Mouse (Mus musculus): ENCODE results near the gene Atp5k. TPM values are rescaled to one million over a fixed set of nuclear protein-coding genes. Genes with fewer than 3 reads are reported as not detected.

Atp5k gene
- polyA plus RNA-seq, 1 experiment from 2014 or later = 430 TPM

DNA sequence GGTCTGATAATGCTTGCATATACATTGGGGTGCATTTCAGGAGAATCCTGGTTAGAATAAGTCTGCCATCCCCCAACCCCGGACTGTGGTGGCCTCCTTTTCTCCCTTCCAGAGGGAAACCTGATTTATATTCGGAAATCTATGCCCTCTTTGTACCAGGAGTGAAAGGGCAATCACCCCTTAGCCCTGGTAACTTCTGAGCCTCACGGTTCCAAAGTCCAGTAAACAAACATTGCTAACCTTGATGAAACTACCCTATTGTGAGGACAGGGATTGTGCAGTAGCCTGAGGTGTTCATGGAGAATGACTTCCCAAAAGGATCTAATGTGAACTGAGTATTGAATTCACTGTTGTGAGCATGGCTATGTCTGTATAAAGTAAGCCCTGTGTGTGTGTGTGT lies 19.8 kb upstream of the Atp5k start:
- Histone ChIP-seq H3K4me1 (no peaks in the 10 kb centered on the region), H3K4me2 (no peak overlapping the region), H3K4me3 (replicated peaks) (no peak overlapping the region), H3K27ac (no peak overlapping the region), H3K9ac (no peak overlapping the region), H3K9me3 (no peaks in the 10 kb centered on the region), H3K27me3 (peaks cover 33% of the 10 kb centered on the region), H3K36me3 (replicated peaks) (no peaks in the 10 kb centered on the region)
- ATAC-seq (ENCODE audit: low FRiP score) = no peak
- 41% methylated on average over 3 of the region's 3 CpGs for WGBS

- no peaks in the 10 kb centered on the region for H3K36me3 ChIP-seq (replicated peaks)
- no peak overlapping the region for H3K27ac ChIP-seq
- peaks cover 7% of the 10 kb centered on the region for H3K4me1 ChIP-seq
- no peaks in the 10 kb centered on the region for H3K9me3 ChIP-seq
- ATAC-seq (ENCODE audit: low FRiP score) = no peak
- 96% methylated on average over 1 of the region's 1 CpGs for WGBS
- no peak overlapping the region for H3K9ac ChIP-seq
- H3K4me2 ChIP-seq = no peak overlapping the region
- no peak overlapping the region for H3K4me3 ChIP-seq (replicated peaks)
- peaks cover 37% of the 10 kb centered on the region for H3K27me3 ChIP-seq
Measured at GRCm38 (mm10) chr5:108452422-108452821, 18.2 kb upstream of the Atp5k start.

- Histone ChIP-seq H3K4me1 (peaks cover 7% of the 10 kb centered on the region), H3K27ac (no peak overlapping the region), H3K4me2 (no peak overlapping the region), H3K4me3 (replicated peaks) (no peak overlapping the region), H3K9me3 (no peaks in the 10 kb centered on the region), H3K9ac (no peak overlapping the region), H3K27me3 (peaks cover 44% of the 10 kb centered on the region), H3K36me3 (replicated peaks) (no peaks in the 10 kb centered on the region)
- ATAC-seq (ENCODE audit: low FRiP score) = no peak
- WGBS = 74% methylated on average over 1 of the region's 1 CpGs
Measured at GRCm38 (mm10) chr5:108451611-108452010, 17.4 kb upstream of the Atp5k start.

DNA sequence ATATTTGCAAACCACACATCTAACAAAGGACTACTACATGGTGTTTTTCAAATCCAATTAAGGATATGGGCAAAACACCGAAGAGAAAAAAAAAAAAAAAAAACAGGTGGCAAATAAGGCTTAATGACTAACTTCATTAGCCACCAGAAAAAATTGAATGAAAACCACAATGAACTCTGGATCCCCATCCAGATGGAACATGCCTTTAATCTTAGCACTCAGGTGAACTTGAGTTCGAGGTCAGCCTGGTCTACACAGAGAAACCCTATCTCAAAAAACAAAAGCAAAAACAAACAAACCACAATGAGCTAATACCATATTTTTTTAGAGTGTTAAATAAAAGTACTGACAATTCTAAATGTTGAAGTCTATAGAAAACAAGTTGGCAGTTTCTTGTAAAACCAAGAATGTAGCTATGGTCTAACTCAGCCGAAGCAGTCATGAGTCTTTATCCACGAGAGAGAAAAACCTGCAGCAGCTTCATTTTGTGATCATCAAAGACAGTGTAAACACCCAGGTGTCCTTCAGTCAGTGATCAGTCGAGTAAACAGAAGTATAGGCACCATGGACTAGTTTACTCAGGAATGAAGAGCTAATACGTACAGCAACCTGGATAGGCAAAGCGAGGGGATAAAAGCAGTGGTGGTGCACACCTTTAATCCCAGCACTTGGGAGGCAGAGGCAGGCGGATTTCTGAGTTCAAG lies 16.7 kb upstream of the Atp5k start:
- peaks cover 7% of the 10 kb centered on the region for H3K4me1 ChIP-seq
- H3K27ac ChIP-seq = no peak overlapping the region
- H3K36me3 ChIP-seq (replicated peaks) = no peaks in the 10 kb centered on the region
- peaks cover 43% of the 10 kb centered on the region for H3K27me3 ChIP-seq
- H3K4me2 ChIP-seq = no peak overlapping the region
- WGBS = 78% methylated on average over 8 of the region's 8 CpGs
- no peak for ATAC-seq (ENCODE audit: low FRiP score)
- H3K4me3 ChIP-seq (replicated peaks) = no peak overlapping the region
- no peak overlapping the region for H3K9ac ChIP-seq
- H3K9me3 ChIP-seq = no peaks in the 10 kb centered on the region

DNA sequence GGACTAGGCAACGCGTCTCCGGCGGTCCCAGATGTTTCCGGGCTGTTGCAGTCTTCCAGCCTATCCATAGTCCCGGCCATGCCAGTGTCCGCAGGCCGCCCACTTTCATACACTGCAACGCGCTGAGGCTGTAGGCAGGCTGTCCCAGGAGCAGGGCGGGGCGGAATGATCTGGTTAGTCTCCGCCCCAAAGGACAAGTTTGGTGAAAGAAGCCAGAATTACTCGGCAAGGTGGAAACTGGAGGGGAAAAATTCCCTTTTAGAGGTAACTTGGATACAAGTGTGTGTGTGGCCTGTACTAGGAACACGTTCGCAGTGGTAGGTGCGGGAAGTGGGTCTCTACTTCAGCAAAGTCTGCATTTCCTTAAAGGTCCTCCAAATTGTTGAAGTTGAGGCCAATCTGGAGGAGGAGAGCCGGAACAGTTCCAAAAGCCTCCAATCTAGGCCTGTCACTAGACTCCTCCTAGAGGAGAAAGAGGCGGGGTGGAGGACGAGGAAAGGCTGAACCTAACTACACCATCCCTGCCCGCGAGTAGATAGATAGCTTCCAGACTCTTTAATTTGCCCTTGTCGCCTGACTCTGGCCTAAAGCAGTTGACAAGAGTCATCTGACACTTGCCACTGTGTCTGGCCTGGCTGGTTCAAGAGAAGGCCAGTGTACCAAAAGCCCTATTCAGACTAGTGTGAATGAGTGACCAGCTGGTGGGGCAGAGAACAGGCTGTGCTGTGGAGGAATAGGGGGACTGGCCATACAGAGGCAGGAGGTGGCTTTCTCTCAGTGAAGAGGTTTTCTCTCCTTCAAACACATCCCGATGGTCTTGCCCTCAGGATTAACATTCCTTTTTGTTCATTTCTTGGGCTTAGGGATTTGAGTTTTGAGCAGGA lies 14.8 kb upstream of the Atp5k start, which contains the start of gene Mfsd7a:
Gene Mfsd7a, minus strand, starts transcription at position 107 of the 884 bp plus-strand sequence.
- H3K9me3 ChIP-seq = no peaks in the 10 kb centered on the region
- H3K4me3 ChIP-seq (replicated peaks) = peak within 1 kb of the TSS; percentile 29
- no peak within 1 kb of the TSS for H3K27ac ChIP-seq
- H3K36me3 ChIP-seq (replicated peaks) = no peaks in the 10 kb centered on the region
- H3K4me1 ChIP-seq = peaks cover 7% of the 10 kb centered on the region
- ATAC-seq (ENCODE audit: low FRiP score) = peak; percentile 39; the same call in 1 of the 2 replicates
- H3K9ac ChIP-seq = no peak within 1 kb of the TSS
- H3K4me2 ChIP-seq = peak within 1 kb of the TSS; percentile 54
- peaks cover 43% of the 10 kb centered on the region for H3K27me3 ChIP-seq
- WGBS = 13% methylated on average over 24 of the region's 24 CpGs

DNA sequence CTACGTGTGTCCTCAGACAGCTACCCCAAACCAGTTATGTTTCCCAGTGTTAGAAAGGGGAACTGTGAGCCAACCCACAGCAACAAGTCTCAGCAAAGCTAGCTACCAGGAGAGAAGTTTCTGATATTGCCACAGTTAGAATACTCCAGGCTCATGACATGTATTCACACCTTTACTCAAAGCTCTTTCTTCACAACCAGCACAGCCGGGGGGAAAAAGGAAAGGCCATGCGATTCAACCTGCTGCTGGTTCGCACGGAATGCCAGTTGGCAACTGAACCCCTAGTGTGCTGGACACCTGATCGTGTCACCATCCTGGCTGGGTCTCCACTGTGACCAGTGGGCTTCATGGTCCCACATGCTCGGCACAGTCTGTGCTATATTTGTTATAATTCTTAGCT lies 13.6 kb upstream of the Atp5k start:
- 83% methylated on average over 7 of the region's 7 CpGs for WGBS
- ATAC-seq (ENCODE audit: low FRiP score) = no peak
- Histone ChIP-seq H3K4me2 (no peak overlapping the region), H3K36me3 (replicated peaks) (no peaks in the 10 kb centered on the region), H3K27me3 (peaks cover 42% of the 10 kb centered on the region), H3K4me1 (peaks cover 7% of the 10 kb centered on the region), H3K27ac (no peak overlapping the region), H3K9ac (no peak overlapping the region), H3K9me3 (no peaks in the 10 kb centered on the region), H3K4me3 (replicated peaks) (no peak overlapping the region)

GRCm38 (mm10) chr5:108446973-108447372 lies 12.7 kb upstream of the Atp5k start:
- 91% methylated on average over 3 of the region's 3 CpGs for WGBS
- ATAC-seq (ENCODE audit: low FRiP score) = no peak
- no peak overlapping the region for H3K27ac ChIP-seq

DNA sequence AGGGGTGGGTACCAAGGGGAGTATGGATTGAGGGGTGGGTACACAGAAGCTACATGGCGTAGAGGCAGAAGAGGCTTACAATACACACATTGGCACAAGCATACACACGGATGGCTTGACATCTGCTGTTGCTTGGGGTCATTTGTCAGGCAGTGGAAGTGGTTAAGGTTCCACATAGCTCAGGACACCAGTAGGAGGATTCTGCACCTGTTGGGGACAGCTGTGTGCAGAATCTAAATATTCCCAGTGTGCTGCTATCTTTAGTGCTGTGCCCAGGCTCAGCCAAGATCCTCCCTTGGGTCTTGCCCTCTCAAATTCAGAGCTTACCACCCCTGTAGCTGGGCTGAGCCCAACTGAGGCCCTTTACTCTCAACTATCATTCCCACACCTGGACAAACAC lies 1.9 kb upstream of the Atp5k start:
- Histone ChIP-seq H3K27ac (no peak overlapping the region), H3K27me3 (peaks cover 15% of the 10 kb centered on the region; the same call in 1 of the 2 replicates), H3K36me3 (replicated peaks) (peaks cover 17% of the 10 kb centered on the region), H3K9me3 (no peaks in the 10 kb centered on the region), H3K4me3 (replicated peaks) (no peak overlapping the region), H3K4me1 (peaks cover 14% of the 10 kb centered on the region), H3K4me2 (no peak overlapping the region), H3K9ac (no peak overlapping the region)
- no peak for ATAC-seq (ENCODE audit: low FRiP score)
- WGBS = 72% methylated on average over 2 of the region's 2 CpGs

More at GRCm38 (mm10) chr5:108446973-108447372, 12.7 kb upstream of the Atp5k start:
- Histone ChIP-seq H3K9me3 (no peaks in the 10 kb centered on the region), H3K27me3 (peaks cover 37% of the 10 kb centered on the region), H3K4me3 (replicated peaks) (no peak overlapping the region), H3K4me2 (no peak overlapping the region), H3K36me3 (replicated peaks) (no peaks in the 10 kb centered on the region), H3K9ac (no peak overlapping the region), H3K4me1 (peaks cover 7% of the 10 kb centered on the region)

DNA sequence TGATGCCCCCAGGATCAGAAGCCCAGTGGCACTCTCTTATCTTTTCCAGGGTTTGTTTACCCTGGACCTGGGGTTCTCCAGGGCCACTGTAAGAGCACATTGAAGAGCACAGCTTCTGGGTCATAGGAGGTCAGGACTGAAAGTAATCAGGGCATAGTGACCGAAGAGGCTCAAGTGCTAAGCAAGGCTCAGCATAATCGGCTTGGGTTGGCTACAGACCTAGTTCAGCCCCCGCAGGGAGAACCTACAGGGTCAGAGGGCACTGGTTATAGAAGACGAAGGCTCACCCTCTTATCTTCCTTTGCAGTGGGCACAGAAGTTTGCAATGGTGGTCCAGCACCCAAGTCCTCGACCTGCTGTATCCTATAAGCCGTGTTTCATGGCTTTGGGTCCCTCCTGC lies 3.1 kb downstream of the Atp5k start:
- Histone ChIP-seq H3K4me2 (no peak overlapping the region), H3K27me3 (peaks cover 7% of the 10 kb centered on the region; the same call in 1 of the 2 replicates), H3K36me3 (replicated peaks) (peaks cover 32% of the 10 kb centered on the region), H3K9ac (no peak overlapping the region), H3K9me3 (no peaks in the 10 kb centered on the region), H3K4me1 (peaks cover 14% of the 10 kb centered on the region), H3K4me3 (replicated peaks) (no peak overlapping the region), H3K27ac (no peak overlapping the region)
- no peak for ATAC-seq (ENCODE audit: low FRiP score)
- WGBS = 94% methylated on average over 6 of the region's 6 CpGs

DNA sequence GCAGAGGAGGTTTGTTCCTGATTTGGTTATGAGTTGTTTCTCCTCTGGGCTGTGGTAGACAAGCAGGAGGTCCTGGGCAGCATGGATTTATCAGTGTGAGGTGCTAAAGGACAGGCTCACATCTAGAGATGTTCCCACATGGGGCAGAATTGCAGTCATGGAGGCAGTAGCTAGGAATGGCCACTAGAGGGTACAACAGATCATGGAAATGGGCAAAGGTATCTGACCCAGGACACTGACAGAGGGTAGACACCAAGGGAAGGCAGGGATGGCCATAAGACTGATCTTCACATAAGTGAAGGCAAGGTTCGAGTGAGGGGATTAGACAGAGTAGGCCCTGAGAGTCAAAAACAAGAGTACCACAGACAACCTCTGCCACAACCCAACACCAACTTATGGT lies 7.1 kb downstream of the Atp5k start:
- Histone ChIP-seq H3K4me2 (no peak overlapping the region), H3K27me3 (no peaks in the 10 kb centered on the region), H3K36me3 (replicated peaks) (peaks cover 24% of the 10 kb centered on the region), H3K4me1 (no peaks in the 10 kb centered on the region), H3K27ac (no peak overlapping the region), H3K9ac (no peak overlapping the region), H3K4me3 (replicated peaks) (no peak overlapping the region), H3K9me3 (no peaks in the 10 kb centered on the region)
- 0 out of 2 replicates have a peak, but pooled peaks have one; percentile 44 for ATAC-seq (ENCODE audit: low FRiP score)
- 65% methylated on average over 1 of the region's 1 CpGs for WGBS

- Histone ChIP-seq H3K4me1 (no peaks in the 10 kb centered on the region), H3K27me3 (no peaks in the 10 kb centered on the region), H3K4me2 (no peak overlapping the region), H3K4me3 (replicated peaks) (no peak overlapping the region), H3K9me3 (no peaks in the 10 kb centered on the region), H3K9ac (no peak overlapping the region), H3K36me3 (replicated peaks) (no peaks in the 10 kb centered on the region), H3K27ac (no peak overlapping the region)
- ATAC-seq (ENCODE audit: low FRiP score) = no peak
- WGBS = 89% methylated on average over 2 of the region's 2 CpGs
Measured at GRCm38 (mm10) chr5:108423427-108423826, 10.8 kb downstream of the Atp5k start.

- 85% methylated on average over 3 of the region's 3 CpGs for WGBS
- H3K27ac ChIP-seq = no peak overlapping the region
Measured at GRCm38 (mm10) chr5:108422741-108423140, 11.5 kb downstream of the Atp5k start.

More at GRCm38 (mm10) chr5:108422741-108423140, 11.5 kb downstream of the Atp5k start:
- Histone ChIP-seq H3K36me3 (replicated peaks) (no peaks in the 10 kb centered on the region), H3K4me1 (no peaks in the 10 kb centered on the region), H3K9ac (no peak overlapping the region), H3K4me3 (replicated peaks) (no peak overlapping the region), H3K4me2 (no peak overlapping the region), H3K27me3 (no peaks in the 10 kb centered on the region), H3K9me3 (no peaks in the 10 kb centered on the region)
- no peak for ATAC-seq (ENCODE audit: low FRiP score)
